Mouse (Mus musculus): ENCODE data around the gene Cacna2d2.

Gene Cacna2d2

GRCm38 (mm10) chr9:107545199-107545598 is 145.8 kb downstream of the Cacna2d2 start:
- TF ChIP-seq GATA4 (IDR thresholded peaks at IDR 0.05; ENCODE audit: insufficient replicate concordance, low read length), result no peak

- TF ChIP-seq GATA4 (IDR thresholded peaks at IDR 0.05; ENCODE audit: insufficient replicate concordance, low read length), result no peak
These were observed 146.2 kb downstream of the Cacna2d2 start for GRCm38 (mm10) chr9:107545602-107546001.

- no peak for TF ChIP-seq GATA4 (IDR thresholded peaks at IDR 0.05; ENCODE audit: insufficient replicate concordance, low read length)
These were observed 147.6 kb downstream of the Cacna2d2 start, which contains the start of gene Zmynd10 for GRCm38 (mm10) chr9:107547026-107547425. Zmynd10 (plus strand) TSS chr9:107547298.

- no peak for TF ChIP-seq GATA4 (IDR thresholded peaks at IDR 0.05; ENCODE audit: insufficient replicate concordance, low read length)
These were observed 148.5 kb downstream of the Cacna2d2 start for GRCm38 (mm10) chr9:107547957-107548356.

GRCm38 (mm10) chr9:107548820-107549219 is 149.4 kb downstream of the Cacna2d2 start:
- TF ChIP-seq GATA4 (IDR thresholded peaks at IDR 0.05; ENCODE audit: insufficient replicate concordance, low read length), result no peak

GRCm38 (mm10) chr9:107549297-107550074 is 150.1 kb downstream of the Cacna2d2 start:
- TF ChIP-seq GATA4 (IDR thresholded peaks at IDR 0.05; ENCODE audit: insufficient replicate concordance, low read length), result no peak

GRCm38 (mm10) chr9:107550491-107551116 is 151.2 kb downstream of the Cacna2d2 start:
- TF ChIP-seq GATA4 (IDR thresholded peaks at IDR 0.05; ENCODE audit: insufficient replicate concordance, low read length), result no peak

GRCm38 (mm10) chr9:107551117-107551889 is 151.9 kb downstream of the Cacna2d2 start, which contains the start of gene Rassf1:
Rassf1 (plus strand) TSS chr9:107551555.
- TF ChIP-seq GATA4 (IDR thresholded peaks at IDR 0.05; ENCODE audit: insufficient replicate concordance, low read length), result no peak

GRCm38 (mm10) chr9:107551890-107552355 is 152.5 kb downstream of the Cacna2d2 start:
- TF ChIP-seq GATA4 (IDR thresholded peaks at IDR 0.05; ENCODE audit: insufficient replicate concordance, low read length), result no peak

- no peak for TF ChIP-seq GATA4 (IDR thresholded peaks at IDR 0.05; ENCODE audit: insufficient replicate concordance, low read length)
These were observed 153.4 kb downstream of the Cacna2d2 start for GRCm38 (mm10) chr9:107552690-107553393.

GRCm38 (mm10) chr9:107553541-107554318 is 154.3 kb downstream of the Cacna2d2 start:
- no peak for TF ChIP-seq GATA4 (IDR thresholded peaks at IDR 0.05; ENCODE audit: insufficient replicate concordance, low read length)

- no peak for TF ChIP-seq GATA4 (IDR thresholded peaks at IDR 0.05; ENCODE audit: insufficient replicate concordance, low read length)
These were observed 155.0 kb downstream of the Cacna2d2 start for GRCm38 (mm10) chr9:107554319-107554825.

- no peak for TF ChIP-seq GATA4 (IDR thresholded peaks at IDR 0.05; ENCODE audit: insufficient replicate concordance, low read length)
These were observed 155.6 kb downstream of the Cacna2d2 start for GRCm38 (mm10) chr9:107555031-107555457.

GRCm38 (mm10) chr9:107555701-107556100 is 156.3 kb downstream of the Cacna2d2 start:
- no peak for TF ChIP-seq GATA4 (IDR thresholded peaks at IDR 0.05; ENCODE audit: insufficient replicate concordance, low read length)
